Mouse (Mus musculus) testis, adult 2 months (tissue): Measurements from ENCODE around the gene Chac2.
A peak's percentile ranks its signal among the peaks of the same experiment; 100 is the strongest.

Source experiments
- CTCF ChIP-seq: fragments of 200-500 bp; IDR thresholded peaks from 2 replicates; pipeline ENCODE4 v1.5.1; 2012; ENCODE audit warnings: low read depth, mild to moderate bottlenecking, inconsistent platforms, low read length, moderate library complexity; ENCODE audit not compliant: control insufficient read depth, insufficient read depth, insufficient replicate concordance
- POLR2A ChIP-seq: fragments of 200-500 bp; IDR thresholded peaks from 2 replicates; pipeline ENCODE4 v1.6.1; 2012; ENCODE audit warnings: low read depth, mild to moderate bottlenecking, inconsistent platforms, low read length, moderate library complexity; ENCODE audit not compliant: control insufficient read depth

DNA sequence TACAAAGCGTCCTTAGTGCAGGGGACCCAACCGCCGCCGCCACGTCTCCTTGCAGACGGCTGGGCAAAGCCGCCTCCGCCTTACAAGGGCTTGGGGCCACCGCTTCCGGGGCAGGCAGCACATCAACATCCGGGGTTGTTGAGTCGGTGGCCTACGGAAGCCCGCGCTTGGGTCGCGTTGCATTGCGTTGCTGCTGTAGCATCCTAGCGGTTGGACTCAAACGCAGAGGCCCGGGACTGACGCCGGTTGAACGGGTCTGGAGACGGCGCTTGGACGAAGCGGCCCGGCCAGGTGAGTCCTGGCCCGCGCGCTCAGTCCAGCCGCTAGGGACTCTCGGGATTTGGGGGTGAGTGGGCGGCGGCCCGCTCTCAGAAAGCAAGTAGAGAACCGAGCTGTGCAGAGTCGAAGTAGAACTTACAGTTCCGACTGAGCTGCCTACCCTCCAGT is 31.8 kb downstream of the Chac2 start, which contains the start of gene Erlec1:
- peak; percentile 87 for TF ChIP-seq POLR2A
- no peak for TF ChIP-seq CTCF
